Mouse (Mus musculus): ENCODE measurements around the gene Ptk7. TPM values are rescaled to one million over a fixed set of nuclear protein-coding genes. Genes with fewer than 3 reads are reported as not detected.

The Ptk7 gene
- total and polyA plus RNA-seq, 3 experiments = 0.11 to 4.8 (median 0.29) TPM

GRCm38 (mm10) chr17:46645561-46646321 is 16.4 kb upstream of the Ptk7 start, which contains the start of the genes Klc4 and Mrpl2:
Klc4 (minus strand) TSS chr17:46646022.
Mrpl2 (plus strand) TSS chr17:46646229.
- Histone ChIP-seq H3K9me3 (replicated peaks; ENCODE audit: low read length) (no peaks in the 10 kb centered on the region), H3K27ac (ENCODE audit: insufficient read depth, low read depth) (peak within 1 kb of the TSS; percentile 26; the same call in 1 of the 2 replicates), H3K27me3 (replicated peaks) (no peaks in the 10 kb centered on the region), H3K4me1 (ENCODE audit: control insufficient read depth in 1 of 2, insufficient read depth in 2 of 2) (peaks cover 5 to 45% of the 10 kb centered on the region in 2 experiments; a peak in 3 of 4 replicates), H3K36me3 (replicated peaks in 1 of 2; ENCODE audit: control insufficient read depth in 1 of 2, insufficient read depth in 1 of 2, low read length in 1 of 2) (peaks cover 14 to 35% of the 10 kb centered on the region in 2 experiments), H3K9ac (ENCODE audit: insufficient read depth, low read depth) (peak within 1 kb of the TSS; percentile 91), H3K79me2 (replicated peaks; ENCODE audit: control insufficient read depth, extremely low read depth, insufficient read depth, poor library complexity, severe bottlenecking) (peaks cover 9% of the 10 kb centered on the region), H3K4me2 (ENCODE audit: insufficient read depth, low read depth, poor library complexity, severe bottlenecking) (peak within 1 kb of the TSS; percentile 99), H3K4me3 (replicated peaks in 1 of 3; ENCODE audit: low read depth in 2 of 3, low read length in 2 of 3, poor library complexity in 1 of 3) (peak within 1 kb of the TSS; percentile 75 to 96 (median 92))
- in situ Hi-C loops (cut with MboI; ENCODE audit: low pct_ligation_motif_present, low pct_unique_long_range_greater_than_20kb, low sequenced_read_pairs) (no loop called here), dilution Hi-C loops (cut with MboI; ENCODE audit: extremely low pct_ligation_motif_present, extremely low pct_unique_long_range_greater_than_20kb, low sequenced_read_pairs) (no loop called here)
- peak; percentile 98 for DNase-seq (ENCODE audit: extremely low read depth)
- 0 out of 2 replicates have a peak, but pooled peaks have one; percentile 46 for TF ChIP-seq MAZ (IDR thresholded peaks at IDR 0.05; ENCODE audit: low read depth, low read length)
- TF ChIP-seq NELFE (IDR thresholded peaks at IDR 0.05; ENCODE audit: low read depth, low read length) = peak; percentile 97
- TF ChIP-seq SIN3A (IDR thresholded peaks at IDR 0.05; ENCODE audit: low read length) = peak; percentile 98
- TF ChIP-seq MAX (IDR thresholded peaks at IDR 0.05; ENCODE audit: low read length) = peak; percentile 96
- peak; percentile 91 for TF ChIP-seq MXI1 (IDR thresholded peaks at IDR 0.05; ENCODE audit: low read depth, low read length)
- TF ChIP-seq USF2 (conservative IDR thresholded peaks at IDR 0.05; ENCODE audit: low read depth, low read length) = peak; percentile 92
- no peak for TF ChIP-seq SMC3 (IDR thresholded peaks at IDR 0.05; ENCODE audit: low read depth, low read length)
- TF ChIP-seq USF1 (IDR thresholded peaks at IDR 0.05; ENCODE audit: low read depth, low read length) = peak; percentile 94
- no peak for TF ChIP-seq CHD1 (IDR thresholded peaks at IDR 0.05; ENCODE audit: low read depth, low read length)
- peak; percentile 64 for TF ChIP-seq NRF1 (IDR thresholded peaks at IDR 0.05; ENCODE audit: low read depth, low read length)
- peak; percentile 88; the same call in 1 of the 2 replicates for TF ChIP-seq POLR2AphosphoS2 (IDR thresholded peaks at IDR 0.05; ENCODE audit: low read depth, low read length)
- peak; percentile 44; the same call in 1 of the 2 replicates for TF ChIP-seq GABPA (IDR thresholded peaks at IDR 0.05; ENCODE audit: insufficient replicate concordance, low read depth, low read length)
- no peak for TF ChIP-seq ZC3H11A (IDR thresholded peaks at IDR 0.05; ENCODE audit: low read depth, low read length)
- 0 out of 2 replicates have a peak, but pooled peaks have one; percentile 48 for TF ChIP-seq TBP (conservative IDR thresholded peaks at IDR 0.05; ENCODE audit: low read depth, low read length)
- peak; percentile 71; the same call in 1 of the 2 replicates for TF ChIP-seq TCF12 (IDR thresholded peaks at IDR 0.05; ENCODE audit: low read depth, low read length)
- TF ChIP-seq KAT2A (IDR thresholded peaks at IDR 0.05; ENCODE audit: insufficient replicate concordance, low read length) = peak; percentile 83; the same call in 1 of the 2 replicates
- peak; percentile 65 for TF ChIP-seq ETS1 (conservative IDR thresholded peaks at IDR 0.05; ENCODE audit: low read depth, low read length)
- TF ChIP-seq RAD21 (IDR thresholded peaks at IDR 0.05; ENCODE audit: low read depth, low read length) = no peak
- no peak for TF ChIP-seq ZKSCAN1 (IDR thresholded peaks at IDR 0.05; ENCODE audit: borderline replicate concordance, low read depth, low read length)
- TF ChIP-seq POLR2A (IDR thresholded peaks at IDR 0.05; ENCODE audit: low read depth, low read length) = peak; percentile 97
- peak; percentile 67; the same call in 1 of the 2 replicates for TF ChIP-seq MYC (IDR thresholded peaks at IDR 0.05; ENCODE audit: low read depth, low read length)
- TF ChIP-seq EP300 (IDR thresholded peaks at IDR 0.05; ENCODE audit: low read length) = no peak
- peak; percentile 92 for TF ChIP-seq HCFC1 (IDR thresholded peaks at IDR 0.05; ENCODE audit: low read depth, low read length)
- TF ChIP-seq IRF4 (IDR thresholded peaks at IDR 0.05; ENCODE audit: low read depth, low read length) = peak; percentile 88
- peak; percentile 76 for TF ChIP-seq MEF2A (IDR thresholded peaks at IDR 0.05; ENCODE audit: borderline replicate concordance, low read depth, low read length)
- TF ChIP-seq CHD2 (IDR thresholded peaks at IDR 0.05; ENCODE audit: low read length) = peak; percentile 72; the same call in 1 of the 2 replicates
- TF ChIP-seq ELF1 (IDR thresholded peaks at IDR 0.05; ENCODE audit: low read depth, low read length) = peak; percentile 67; the same call in 1 of the 2 replicates
